In the genomic region with DNA sequence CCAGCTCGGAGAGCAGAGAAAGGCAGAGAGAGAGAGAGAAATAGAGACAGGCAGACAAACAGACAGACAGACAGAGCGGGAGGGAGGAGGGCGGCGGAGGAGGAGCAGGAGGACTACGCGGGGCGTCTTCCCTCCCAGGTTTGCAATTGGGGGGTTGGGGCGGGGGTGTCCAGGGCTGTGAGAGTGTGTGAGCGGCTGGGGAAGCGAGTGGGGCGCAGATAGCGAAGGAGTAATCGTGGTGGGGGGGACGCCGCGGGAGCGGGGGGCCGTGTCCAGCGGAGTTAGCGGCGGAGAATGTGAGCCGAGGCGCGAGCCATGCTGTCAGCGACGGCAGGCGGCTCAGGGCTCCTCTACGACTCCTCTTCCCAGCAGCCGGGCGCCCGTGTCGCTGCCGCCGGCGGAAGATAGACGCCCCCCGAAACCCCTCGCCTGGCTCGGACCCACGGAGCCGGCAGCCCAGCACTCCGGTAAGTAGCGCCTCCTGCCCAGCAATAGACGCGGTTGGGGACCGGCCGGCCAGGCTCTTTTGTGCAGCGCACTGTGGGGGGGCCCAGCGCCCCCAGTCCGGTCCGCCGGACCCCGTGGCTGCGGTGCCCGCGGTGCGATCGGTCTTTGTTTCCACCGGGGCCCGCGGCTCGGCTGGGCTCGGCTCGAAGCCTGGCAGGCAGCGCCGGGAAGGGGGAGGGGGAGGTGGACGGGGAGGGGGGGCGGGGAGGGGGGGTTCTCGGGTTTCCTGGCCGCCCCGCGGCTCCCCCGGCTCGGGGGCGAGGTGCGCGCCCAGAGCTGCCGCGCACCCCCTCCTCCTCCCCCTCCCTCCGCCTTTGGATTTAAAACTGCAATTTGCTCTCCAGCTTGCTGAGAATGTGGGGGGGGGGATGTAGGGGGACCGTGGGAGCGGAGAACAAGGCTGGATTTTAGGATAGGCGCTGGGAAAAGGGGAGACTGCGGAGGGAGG, we compare ENCODE assay signal across 8 mouse cellular contexts. TPM values are rescaled to one million over a fixed set of nuclear protein-coding genes. Genes with fewer than 3 reads are reported as not detected.
A peak's percentile ranks its signal among the peaks of the same experiment; 100 is the strongest.
DNase-seq lines count a peak whose midpoint lies in the region; ATAC-seq and TF ChIP-seq lines count a peak whose summit lies in the region.

No protein-coding gene starts in this region.

- peak overlapping the region; percentile 83 for H3K4me3 ChIP-seq in embryonic fibroblast, embryonic 13.5 days (ENCODE audit: insufficient read depth, low read length)
- peak overlapping the region; percentile 93 for H3K4me3 ChIP-seq in heart, embryonic 16.5 days (ENCODE audit: low read length)
- H3K4me3 ChIP-seq in midbrain, embryonic 12.5 days: peak overlapping the region; percentile 93
- H3K4me3 ChIP-seq in stomach, postnatal 0 days (ENCODE audit: low read depth, low read length): peak overlapping the region; percentile 91

- no peak for TF ChIP-seq EP300 in stomach, postnatal 0 days (optimal IDR thresholded peaks at IDR 0.05)

- H3K27ac ChIP-seq in embryonic fibroblast, embryonic 13.5 days (ENCODE audit: insufficient read depth, low read length): peak overlapping the region; percentile 93
- peak overlapping the region; percentile 96 for H3K27ac ChIP-seq in heart, embryonic 16.5 days (ENCODE audit: low read length)
- peak overlapping the region; percentile 94 for H3K27ac ChIP-seq in midbrain, embryonic 12.5 days (replicated peaks)
- H3K27ac ChIP-seq in stomach, postnatal 0 days (replicated peaks): peak overlapping the region; percentile 95

- peak; percentile 63 for DNase-seq in cerebellum, adult 11 months
- peak; percentile 64 for DNase-seq in NIH3T3 (ENCODE audit: low read depth)
- DNase-seq in kidney, postnatal 36 days: peak; percentile 59 to 82
- peak; percentile 77 for DNase-seq in stomach, postnatal 0 days (ENCODE audit: low spot score)

- no peaks in the 10 kb centered on the region for H3K36me3 ChIP-seq in heart, embryonic 16.5 days (ENCODE audit: control insufficient read depth, insufficient read depth)
- no peaks in the 10 kb centered on the region for H3K36me3 ChIP-seq in midbrain, embryonic 12.5 days
- no peaks in the 10 kb centered on the region for H3K36me3 ChIP-seq in stomach, postnatal 0 days (ENCODE audit: control insufficient read depth, insufficient read depth, low read length)

- TF ChIP-seq CTCF in embryonic fibroblast, embryonic 13.5 days (IDR thresholded peaks at IDR 0.05; ENCODE audit: borderline replicate concordance, insufficient read depth, low read length): no peak
- no peak for TF ChIP-seq CTCF in stomach, postnatal 0 days (IDR thresholded peaks at IDR 0.05; ENCODE audit: low read depth)

- WGBS in heart, embryonic 16.5 days: under 1% methylated on average over 55 of the region's 84 CpGs
- under 1% methylated on average over 53 of the region's 84 CpGs for WGBS in midbrain, embryonic 12.5 days
- WGBS in stomach, postnatal 0 days: under 1% methylated on average over 39 of the region's 84 CpGs

- ATAC-seq in cerebellum, adult (ENCODE audit: insufficient number of reproducible peaks, low FRiP score, low TSS enrichment): no peak
- no peak; the same call in 1 of the 2 replicates for ATAC-seq in heart, embryonic 16.5 days (replicated peaks; ENCODE audit: extremely low read depth, insufficient read depth, low FRiP score)
- peak; percentile 6; the same call in 1 of the 2 replicates for ATAC-seq in midbrain, embryonic 12.5 days (ENCODE audit: low FRiP score, low read depth)
- ATAC-seq in stomach, postnatal 0 days (ENCODE audit: low FRiP score, low TSS enrichment): no peak

- peak overlapping the region; percentile 92 for H3K4me2 ChIP-seq in heart, embryonic 16.5 days (ENCODE audit: low read depth, low read length)
- peak overlapping the region; percentile 70 for H3K4me2 ChIP-seq in midbrain, embryonic 12.5 days (replicated peaks)
- peak overlapping the region; percentile 91 for H3K4me2 ChIP-seq in stomach, postnatal 0 days (replicated peaks; ENCODE audit: low read depth)

- no peaks in the 10 kb centered on the region for H3K9me3 ChIP-seq in heart, embryonic 16.5 days (replicated peaks; ENCODE audit: control insufficient read depth, low read length)
- no peaks in the 10 kb centered on the region for H3K9me3 ChIP-seq in midbrain, embryonic 12.5 days
- no peaks in the 10 kb centered on the region for H3K9me3 ChIP-seq in stomach, postnatal 0 days (ENCODE audit: control insufficient read depth, low read length)

- H3K4me1 ChIP-seq in embryonic fibroblast, embryonic 13.5 days (ENCODE audit: control insufficient read depth, insufficient read depth, low read length): peaks cover 6% of the 10 kb centered on the region
- peaks cover 53% of the 10 kb centered on the region for H3K4me1 ChIP-seq in heart, embryonic 16.5 days (ENCODE audit: control insufficient read depth, insufficient read depth, low read length)
- peaks cover 57% of the 10 kb centered on the region for H3K4me1 ChIP-seq in midbrain, embryonic 12.5 days
- H3K4me1 ChIP-seq in stomach, postnatal 0 days (replicated peaks; ENCODE audit: control insufficient read depth, insufficient read depth): peaks cover 26% of the 10 kb centered on the region

- no peaks in the 10 kb centered on the region for H3K27me3 ChIP-seq in heart, embryonic 16.5 days (ENCODE audit: control insufficient read depth, insufficient read depth, low read length)
- peaks cover 23% of the 10 kb centered on the region for H3K27me3 ChIP-seq in midbrain, embryonic 12.5 days
- no peaks in the 10 kb centered on the region for H3K27me3 ChIP-seq in stomach, postnatal 0 days (ENCODE audit: control insufficient read depth, insufficient read depth, low read length)

- H3K9ac ChIP-seq in heart, embryonic 16.5 days (ENCODE audit: low read length): peak overlapping the region; percentile 99
- peak overlapping the region; percentile 97 for H3K9ac ChIP-seq in midbrain, embryonic 12.5 days (replicated peaks)
- peak overlapping the region; percentile 92 for H3K9ac ChIP-seq in stomach, postnatal 0 days (ENCODE audit: low read length)

- no peak for TF ChIP-seq POLR2A in embryonic fibroblast, embryonic 13.5 days (IDR thresholded peaks at IDR 0.05; ENCODE audit: low read depth, low read length)

RNA-seq across cellular contexts. Expression of a gene that starts 1.0 kb away (rescaled TPM):
- 37.5 and 46.0 TPM in 2 replicates for polyA plus RNA-seq in embryonic fibroblast, embryonic 13.5 days (2011; ENCODE audit: insufficient read length, low read depth, missing spikeins)
- polyA plus RNA-seq in heart, embryonic 16.5 days (2015; fragmentation: Nextera tagmentation; extraction: Ambion mirVana): 7.1 and 7.2 TPM in 2 replicates
- polyA plus RNA-seq in midbrain, embryonic 12.5 days (2016; fragmentation: Nextera tagmentation; extraction: Ambion mirVana): 8.9 and 9.1 TPM in 2 replicates
- polyA plus RNA-seq in stomach, postnatal 0 days (2015; fragmentation: Nextera tagmentation; extraction: Ambion mirVana): 2.8 and 3.2 TPM in 2 replicates

RNA-seq across cellular contexts. Expression of a gene that starts 38.2 kb away (rescaled TPM):
- polyA plus RNA-seq in embryonic fibroblast, embryonic 13.5 days (2011; ENCODE audit: insufficient read length, low read depth, missing spikeins): not detected in 2 replicates
- polyA plus RNA-seq in heart, embryonic 16.5 days (2015; fragmentation: Nextera tagmentation; extraction: Ambion mirVana): 0.70 and 1.4 TPM in 2 replicates
- polyA plus RNA-seq in midbrain, embryonic 12.5 days (2016; fragmentation: Nextera tagmentation; extraction: Ambion mirVana): 0.08 and 0.12 TPM in 2 replicates
- polyA plus RNA-seq in stomach, postnatal 0 days (2015; fragmentation: Nextera tagmentation; extraction: Ambion mirVana): 0.15 and 0.18 TPM in 2 replicates
